Mouse (Mus musculus) embryonic facial prominence, embryonic 11.5 days (tissue): ENCODE data around the gene Hist1h3d. TPM values are rescaled to one million over a fixed set of nuclear protein-coding genes. Genes with fewer than 3 reads are reported as not detected.
"Not testable (repeated sequence)": the region's sequence is repeated elsewhere in the genome, so short reads cannot be mapped to it uniquely, and the experiment has no call there.

Source experiments
- ATAC-seq: fragments of 200-750 bp; cut with Nextera tagmentation; replicated peaks from 2 replicates; pipeline ENCODE4 v1.8.0; 2017; ENCODE audit warnings: low read depth; ENCODE audit not compliant: insufficient number of reproducible peaks, low FRiP score, low TSS enrichment
- DNase-seq: peaks from one replicate; pipeline ENCODE4 v3.0.0-alpha.2; 2015; ENCODE audit warnings: low spot score
- H3K27ac ChIP-seq: fragments of 300-500 bp; sonication (generic); replicated peaks from 2 replicates; pipeline ENCODE4 v1.5.1; 2014; ENCODE audit warnings: mild to moderate bottlenecking, low read depth, low read length, control low read depth
- H3K27me3 ChIP-seq: fragments of 300-500 bp; sonication (generic); 2 replicates; pipeline ENCODE4 v1.6.1; 2014; ENCODE audit warnings: mild to moderate bottlenecking, low read length, moderate library complexity, mixed read lengths; ENCODE audit not compliant: control insufficient read depth, insufficient read depth
- H3K36me3 ChIP-seq: fragments of 300-500 bp; sonication (generic); replicated peaks from 2 replicates; pipeline ENCODE4 v1.6.1; 2014; ENCODE audit warnings: low read depth, mild to moderate bottlenecking, low read length, moderate library complexity, mixed read lengths; ENCODE audit not compliant: control insufficient read depth, insufficient read depth
- H3K4me1 ChIP-seq: fragments of 300-500 bp; sonication (generic); 2 replicates; pipeline ENCODE4 v1.6.1; 2014; ENCODE audit warnings: low read length, mixed read lengths; ENCODE audit not compliant: control insufficient read depth, insufficient read depth
- H3K4me2 ChIP-seq: fragments of 300-500 bp; sonication (generic); 2 replicates; pipeline ENCODE4 v1.6.1; 2014; ENCODE audit warnings: low read depth, mild to moderate bottlenecking, control low read depth, low read length, moderate library complexity
- H3K4me3 ChIP-seq: fragments of 300-500 bp; sonication (generic); 2 replicates; pipeline ENCODE4 v1.5.1; 2014; ENCODE audit warnings: low read depth, low read length, control low read depth
- H3K9ac ChIP-seq: fragments of 300-500 bp; sonication (generic); replicated peaks from 2 replicates; pipeline ENCODE4 v1.6.1; 2014; ENCODE audit warnings: mild to moderate bottlenecking, control low read depth, low read length
- H3K9me3 ChIP-seq: fragments of 300-500 bp; sonication (generic); replicated peaks from 2 replicates; pipeline ENCODE4 v1.6.1; 2016; ENCODE audit warnings: mild to moderate bottlenecking, low read length, inconsistent platforms, mixed read lengths; ENCODE audit not compliant: control insufficient read depth
- WGBS: fragments of 180-500 bp; shearing (Covaris S2); extraction: QIAGEN DNeasy Blood & Tissue Kit; methylation state at CpG from one replicate; pipeline ENCODE4 v1.1.7; 2014; 5-methylcytosine and 5-hydroxymethylcytosine counted together
- polyA plus RNA-seq: library from polyadenylated mRNA; unstranded; fragments of >200 nt; fragmentation: Nextera tagmentation; extraction: Ambion mirVana; gene quantifications from 2 replicates; pipeline ENCODE4 v1.2.1, GENCODE M21; 2014

Gene Hist1h3d
- polyA plus RNA-seq, 1 experiment from 2014 or later, result 10.2 TPM

- H3K4me1 ChIP-seq, H3K27ac ChIP-seq, H3K9ac ChIP-seq, H3K4me3 ChIP-seq, DNase-seq, H3K9me3 ChIP-seq, H3K36me3 ChIP-seq, H3K27me3 ChIP-seq, ATAC-seq, H3K4me2 ChIP-seq: not testable (repeated sequence)
- WGBS, result 79% methylated on average over 7 of the region's 7 CpGs
These were observed 16.3 kb downstream of the Hist1h3d start for GRCm38 (mm10) chr13:23591886-23592285.

GRCm38 (mm10) chr13:23592614-23593013 is 17.1 kb downstream of the Hist1h3d start:
- no peaks in the 10 kb centered on the region for H3K27me3 ChIP-seq
- WGBS, result 72% methylated on average over 7 of the region's 7 CpGs
- H3K27ac ChIP-seq, result no peak overlapping the region
- no peaks in the 10 kb centered on the region for H3K4me1 ChIP-seq
- H3K4me3 ChIP-seq, result no peak overlapping the region
- DNase-seq (peak; percentile 15), ATAC-seq (no peak)
- no peaks in the 10 kb centered on the region for H3K36me3 ChIP-seq
- no peak overlapping the region for H3K4me2 ChIP-seq
- H3K9ac ChIP-seq, result no peak overlapping the region
- no peaks in the 10 kb centered on the region for H3K9me3 ChIP-seq

GRCm38 (mm10) chr13:23593051-23593770 is 17.6 kb downstream of the Hist1h3d start:
- no peaks in the 10 kb centered on the region for H3K9me3 ChIP-seq
- 0 out of 2 replicates have a peak overlapping the region, but pooled peaks have one; percentile 16 for H3K27ac ChIP-seq
- ATAC-seq (no peak), DNase-seq (peak; percentile 12)
- H3K4me3 ChIP-seq, result no peak overlapping the region
- no peak overlapping the region for H3K9ac ChIP-seq
- 63% methylated on average over 5 of the region's 5 CpGs for WGBS
- H3K27me3 ChIP-seq, result no peaks in the 10 kb centered on the region
- H3K4me1 ChIP-seq, result no peaks in the 10 kb centered on the region
- H3K36me3 ChIP-seq, result no peaks in the 10 kb centered on the region
- H3K4me2 ChIP-seq, result no peak overlapping the region

- Histone ChIP-seq H3K27me3 (no peaks in the 10 kb centered on the region), H3K4me3 (no peak overlapping the region), H3K9me3 (no peaks in the 10 kb centered on the region), H3K27ac (no peak overlapping the region), H3K36me3 (no peaks in the 10 kb centered on the region), H3K9ac (no peak overlapping the region), H3K4me2 (no peak overlapping the region), H3K4me1 (no peaks in the 10 kb centered on the region)
- 75% methylated on average over 2 of the region's 2 CpGs for WGBS
- ATAC-seq (no peak), DNase-seq (no peak)
These were observed 19.6 kb downstream of the Hist1h3d start for GRCm38 (mm10) chr13:23595185-23595584.

- H3K4me3 ChIP-seq, result no peak overlapping the region
- no peaks in the 10 kb centered on the region for H3K9me3 ChIP-seq
- no peak overlapping the region for H3K27ac ChIP-seq
- H3K4me2 ChIP-seq, result no peak overlapping the region
- H3K36me3 ChIP-seq, result no peaks in the 10 kb centered on the region
- WGBS, result 81% methylated on average over 7 of the region's 7 CpGs
- H3K27me3 ChIP-seq, result no peaks in the 10 kb centered on the region
- H3K4me1 ChIP-seq, result no peaks in the 10 kb centered on the region
- DNase-seq (no peak), ATAC-seq (no peak)
- H3K9ac ChIP-seq, result no peak overlapping the region
These were observed 20.2 kb downstream of the Hist1h3d start for GRCm38 (mm10) chr13:23595622-23596372.

- no peak overlapping the region for H3K4me2 ChIP-seq
- H3K4me1 ChIP-seq, result no peaks in the 10 kb centered on the region
- H3K9ac ChIP-seq, result no peak overlapping the region
- no peak overlapping the region for H3K4me3 ChIP-seq
- H3K27me3 ChIP-seq, result no peaks in the 10 kb centered on the region
- ATAC-seq (no peak), DNase-seq (peak; percentile 84)
- no peaks in the 10 kb centered on the region for H3K9me3 ChIP-seq
- WGBS, result 6% methylated on average over 9 of the region's 9 CpGs
- H3K36me3 ChIP-seq, result no peaks in the 10 kb centered on the region
- H3K27ac ChIP-seq, result no peak overlapping the region
These were observed 22.4 kb downstream of the Hist1h3d start for GRCm38 (mm10) chr13:23597957-23598356.

- Histone ChIP-seq H3K4me1 (no peaks in the 10 kb centered on the region), H3K27ac (no peak overlapping the region), H3K36me3 (no peaks in the 10 kb centered on the region), H3K27me3 (no peaks in the 10 kb centered on the region), H3K9ac (no peak overlapping the region), H3K4me2 (no peak overlapping the region), H3K4me3 (no peak overlapping the region), H3K9me3 (no peaks in the 10 kb centered on the region)
- DNase-seq, result no peak
- no peak for ATAC-seq
- WGBS, result 83% methylated on average over 7 of the region's 7 CpGs
These were observed 27.7 kb downstream of the Hist1h3d start for GRCm38 (mm10) chr13:23603182-23603699.

GRCm38 (mm10) chr13:23604452-23604851 is 28.9 kb downstream of the Hist1h3d start:
- 89% methylated on average over 3 of the region's 3 CpGs for WGBS
- no peak overlapping the region for H3K27ac ChIP-seq
- H3K4me1 ChIP-seq, result no peaks in the 10 kb centered on the region
- no peaks in the 10 kb centered on the region for H3K36me3 ChIP-seq
- no peak for DNase-seq
- no peak overlapping the region for H3K4me2 ChIP-seq
- H3K9me3 ChIP-seq, result no peaks in the 10 kb centered on the region
- no peak overlapping the region for H3K9ac ChIP-seq
- no peaks in the 10 kb centered on the region for H3K27me3 ChIP-seq
- ATAC-seq, result no peak
- H3K4me3 ChIP-seq, result no peak overlapping the region
